Mouse (Mus musculus) Patski (cell line): ENCODE data around the gene Vmn1r40. TPM values are rescaled to one million over a fixed set of nuclear protein-coding genes. Genes with fewer than 3 reads are reported as not detected.

Experiments used
- ATAC-seq: fragments of 100-300 bp; one replicate; pipeline ENCODE4 v1.8.0; 2021
- CTCF ChIA-PET: fragments of 350-600 bp; sonication (Branson Sonifier 250); formaldehyde crosslinking; loops from one replicate; lab custom pipeline; 2022; ENCODE audit warnings: inconsistent platforms; lab: Charles Lee
- POLR2A ChIA-PET: fragments of 350-600 bp; sonication (Branson Sonifier 250); formaldehyde crosslinking; loops from one replicate; lab custom pipeline; 2022; ENCODE audit warnings: antibody characterized with exemption, inconsistent platforms; lab: Charles Lee
- DNase-seq: peaks from one replicate; pipeline ENCODE4 v3.0.0-alpha.2; 2011; ENCODE audit warnings: low read depth, low spot score
- H3K27me3 ChIP-seq: fragments of 371-371 bp; one replicate; pipeline ENCODE4 v1.5.1; 2021
- CTCF ChIP-seq: fragments of 100-300 bp; IDR thresholded peaks from one replicate; pipeline ENCODE4 v1.5.1; 2021
- in situ Hi-C: fragments of 300-500 bp; cut with MboI; formaldehyde crosslinking; loops from 3 replicates; pipeline ENCODE4 v1.11.1; 2018; ENCODE audit warnings: low pct_unique_long_range_greater_than_20kb, mixed read lengths
- polyA plus RNA-seq: library from polyadenylated mRNA; unstranded; gene quantifications from one replicate; pipeline ENCODE4 v1.2.3, GENCODE M21; 2021

Gene Vmn1r40
- polyA plus RNA-seq, result 0.14 TPM

DNA sequence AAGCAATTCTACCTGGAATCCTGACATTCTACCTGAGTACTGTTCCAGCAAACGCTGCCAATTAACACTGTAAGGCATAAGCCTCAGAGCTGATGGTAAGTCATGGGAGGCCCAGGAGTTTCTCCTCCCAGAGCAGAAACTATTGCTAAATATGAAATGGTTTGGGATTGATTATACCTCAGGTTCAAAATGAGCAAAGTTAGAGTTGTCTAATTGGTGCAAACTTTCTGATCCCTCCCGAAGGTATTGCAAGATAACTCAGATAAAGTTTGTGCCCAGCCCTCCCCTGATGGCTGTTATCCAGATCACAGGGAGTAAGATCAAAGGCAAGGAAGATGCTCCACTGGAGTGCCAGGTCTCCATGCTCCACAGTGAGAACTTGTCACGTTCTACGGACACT lies at the start of gene Vmn1r40:
Gene Vmn1r40 (plus strand): TSS at position 301 of the 400 bp plus-strand sequence.
- DNase-seq (no peak), ATAC-seq (no peak)
- in situ Hi-C loops, result loop anchor here (10.0 kb wide), 1 partner anchor 268 kb away; no protein-coding TSS in a partner anchor
- H3K27me3 ChIP-seq, result no peaks in the 10 kb centered on the region
- no peak for TF ChIP-seq CTCF
- ChIA-PET POLR2A (no interaction called here), CTCF (interaction anchor here (1.1 kb wide), 1 partner anchor 620 kb away, joined by 3 read pairs; no protein-coding TSS in a partner anchor)

DNA sequence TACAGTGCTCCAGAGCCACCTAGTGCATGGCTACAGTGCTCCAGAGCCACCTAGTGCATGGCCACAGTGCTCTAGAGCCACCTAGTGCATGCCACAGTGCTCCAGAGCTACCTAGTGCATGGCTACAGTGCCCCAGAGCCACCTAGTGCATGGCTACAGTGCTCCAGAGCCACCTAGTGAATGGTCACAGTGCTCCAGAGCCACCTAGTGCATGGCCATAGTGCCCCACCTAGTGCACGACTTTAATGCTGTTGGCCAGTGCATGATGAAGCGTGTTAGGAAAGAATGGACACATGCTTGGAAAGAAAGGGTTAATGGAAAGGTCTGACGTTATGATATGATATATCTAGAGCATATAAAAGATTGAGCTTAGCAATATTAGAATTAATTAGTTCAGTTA lies 49.0 kb upstream of the Vmn1r40 start:
- POLR2A ChIA-PET, result no interaction called here
- in situ Hi-C loops, result no loop called here
- no peak for TF ChIP-seq CTCF
- ATAC-seq (no peak), DNase-seq (no peak)
- H3K27me3 ChIP-seq, result no peaks in the 10 kb centered on the region
- CTCF ChIA-PET, result interaction anchor here (0.8 to 2.7 kb wide), 4 partner anchors 9 to 50 kb away, joined by 3 to 9 read pairs (median 6); partner anchors contain the start of gene Txnrd3

DNA sequence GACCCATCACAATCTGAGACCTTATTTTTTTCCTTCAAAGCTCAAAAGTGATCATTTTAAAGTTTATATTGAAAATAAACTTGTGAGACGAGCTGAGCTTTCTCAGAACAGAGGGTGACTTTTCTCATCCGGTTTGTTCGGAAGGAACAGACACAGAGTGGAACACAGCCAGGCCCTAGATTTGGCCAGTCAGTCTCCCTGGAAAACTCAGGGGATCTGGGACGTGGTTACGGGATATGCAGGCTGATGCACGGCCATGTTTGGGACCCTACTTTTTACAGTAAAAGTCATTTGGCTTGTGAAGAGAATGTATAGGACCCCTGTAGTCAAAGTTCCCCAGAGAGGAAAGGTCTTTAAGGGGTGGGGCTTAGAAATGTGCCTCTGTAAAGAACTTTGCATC lies 48.4 kb upstream of the Vmn1r40 start:
- ChIA-PET CTCF (interaction anchor here (0.8 to 2.7 kb wide), 4 partner anchors 10 to 50 kb away, joined by 3 to 9 read pairs (median 6); partner anchors contain the start of gene Txnrd3), POLR2A (interaction anchor here (0.6 kb wide), 1 partner anchor 44 kb away, joined by 6 read pairs; no protein-coding TSS in a partner anchor)
- DNase-seq (no peak), ATAC-seq (no peak)
- no peaks in the 10 kb centered on the region for H3K27me3 ChIP-seq
- in situ Hi-C loops, result no loop called here
- no peak for TF ChIP-seq CTCF

DNA sequence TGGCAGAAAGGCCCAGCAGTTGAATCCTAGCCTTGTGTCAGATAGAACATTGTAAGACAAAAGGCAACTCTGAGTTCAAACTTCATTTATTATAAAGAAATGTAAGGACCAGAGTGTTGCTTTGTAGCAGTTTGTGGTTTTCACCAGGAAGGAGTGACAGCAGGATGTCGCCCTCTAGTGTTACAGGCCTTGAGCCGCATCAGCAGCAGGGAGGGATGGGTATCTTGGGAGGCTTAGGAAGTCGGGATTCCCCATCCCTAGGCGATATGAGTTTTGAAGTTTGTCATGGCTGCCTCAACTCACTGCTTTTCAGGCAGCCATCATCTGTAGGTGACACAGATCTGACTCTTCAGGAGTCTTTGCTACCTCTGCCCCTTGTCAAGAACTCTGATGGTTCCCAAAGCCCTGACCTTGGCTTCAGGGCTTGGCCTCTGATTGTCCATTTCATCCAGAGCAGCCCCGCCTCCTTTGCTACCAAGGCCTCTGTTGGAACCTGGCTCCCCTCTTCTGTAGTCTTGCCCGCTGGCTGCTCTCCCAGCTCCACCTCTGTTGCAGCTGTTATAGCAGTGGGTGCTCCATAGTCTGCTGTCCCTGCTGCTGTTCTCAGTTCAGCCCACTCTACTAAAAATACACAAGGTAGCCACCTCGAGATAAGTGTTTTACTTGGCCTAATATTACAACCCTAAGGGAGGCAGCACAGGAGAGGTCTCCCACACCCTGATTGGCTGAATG lies 47.5 kb upstream of the Vmn1r40 start:
- no peak for ATAC-seq
- H3K27me3 ChIP-seq, result no peaks in the 10 kb centered on the region

DNA sequence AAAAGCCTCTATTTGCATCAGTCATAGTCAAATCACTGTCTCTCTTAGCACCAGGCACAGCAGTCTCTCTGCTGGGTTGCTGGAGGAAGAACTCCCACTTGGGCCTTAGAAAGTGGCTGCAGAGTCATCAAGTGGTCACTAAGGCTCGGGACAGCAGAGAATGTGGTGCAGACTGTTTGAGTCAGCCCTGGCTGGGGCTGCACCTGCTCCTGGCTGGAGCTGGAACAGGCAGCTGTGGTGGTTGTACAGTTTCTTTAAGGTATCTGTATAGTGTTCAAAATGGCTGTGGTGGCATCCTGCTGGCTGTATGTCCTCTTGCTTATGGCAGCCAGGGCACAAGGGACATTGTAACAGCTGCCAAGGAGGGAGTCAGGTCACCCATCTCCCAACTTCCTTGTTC lies 46.9 kb upstream of the Vmn1r40 start:
- DNase-seq, result no peak
- ATAC-seq, result no peak

More for the DNA sequence above, 47.5 kb upstream of the Vmn1r40 start:
- no peak for DNase-seq
- ChIA-PET POLR2A (interaction anchor here (0.6 kb wide), 1 partner anchor 45 kb away, joined by 6 read pairs; no protein-coding TSS in a partner anchor), CTCF (interaction anchor here (2.1 to 2.7 kb wide), 2 partner anchors 16 to 28 kb away, joined by 8 to 9 read pairs; partner anchors contain the start of gene Txnrd3)
- TF ChIP-seq CTCF, result peak; percentile 88
- in situ Hi-C loops, result no loop called here

DNA sequence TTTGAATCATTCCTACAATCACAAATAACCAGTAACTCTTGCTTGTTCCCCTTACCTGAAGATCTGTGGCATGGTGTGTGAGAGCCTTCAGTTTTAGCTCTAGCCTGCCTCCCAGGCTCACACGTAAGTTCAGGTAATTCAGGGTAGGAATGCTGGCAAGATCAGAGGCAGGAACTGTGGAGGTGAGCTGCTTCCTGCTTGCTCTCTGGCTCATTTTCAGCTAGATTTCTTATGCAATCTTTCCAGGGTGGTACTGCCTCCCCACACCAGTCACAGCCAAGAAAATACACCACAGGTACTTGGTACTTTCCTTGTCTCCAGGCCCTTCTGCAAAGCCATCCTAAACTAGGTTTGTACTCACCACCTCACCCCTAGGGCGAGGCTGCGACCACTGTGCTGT lies 44.8 kb upstream of the Vmn1r40 start:
- in situ Hi-C loops, result no loop called here
- DNase-seq, result no peak
- no peak for ATAC-seq
- no peak for TF ChIP-seq CTCF
- H3K27me3 ChIP-seq, result no peaks in the 10 kb centered on the region
- ChIA-PET POLR2A (interaction anchor here (0.6 kb wide), 1 partner anchor 724 kb away, joined by 4 read pairs; no protein-coding TSS in a partner anchor), CTCF (interaction anchor here (0.9 to 1.2 kb wide), 3 partner anchors 8 to 30 kb away, joined by 3 read pairs; no protein-coding TSS in a partner anchor)

More for the DNA sequence above, 46.9 kb upstream of the Vmn1r40 start:
- POLR2A ChIA-PET, result no interaction called here
- no peak for TF ChIP-seq CTCF
- H3K27me3 ChIP-seq, result no peaks in the 10 kb centered on the region
- in situ Hi-C loops, result no loop called here
- CTCF ChIA-PET, result no interaction called here

DNA sequence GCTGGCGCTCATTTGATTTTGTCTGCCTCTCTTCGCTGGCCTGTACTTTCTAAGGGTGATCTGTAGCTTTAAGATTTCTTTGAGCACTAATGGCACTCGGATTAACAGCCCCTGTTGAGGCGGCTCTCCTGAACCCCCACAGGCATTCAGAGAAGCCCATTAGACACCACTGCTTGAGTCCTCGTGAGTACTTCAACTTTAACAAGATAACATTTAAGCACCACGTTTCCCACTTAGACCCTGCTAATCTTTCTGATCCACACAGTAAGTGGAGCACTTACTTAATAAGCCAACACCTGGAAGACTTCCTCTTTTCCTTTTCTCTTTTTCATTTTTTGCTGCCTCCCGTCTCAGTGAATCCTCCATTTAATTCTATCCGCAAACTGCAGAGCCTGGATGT lies 42.2 kb upstream of the Vmn1r40 start:
- CTCF ChIA-PET, result no interaction called here
- DNase-seq (no peak), ATAC-seq (no peak)
- in situ Hi-C loops, result no loop called here
- TF ChIP-seq CTCF, result no peak
- POLR2A ChIA-PET, result no interaction called here
- no peaks in the 10 kb centered on the region for H3K27me3 ChIP-seq

DNA sequence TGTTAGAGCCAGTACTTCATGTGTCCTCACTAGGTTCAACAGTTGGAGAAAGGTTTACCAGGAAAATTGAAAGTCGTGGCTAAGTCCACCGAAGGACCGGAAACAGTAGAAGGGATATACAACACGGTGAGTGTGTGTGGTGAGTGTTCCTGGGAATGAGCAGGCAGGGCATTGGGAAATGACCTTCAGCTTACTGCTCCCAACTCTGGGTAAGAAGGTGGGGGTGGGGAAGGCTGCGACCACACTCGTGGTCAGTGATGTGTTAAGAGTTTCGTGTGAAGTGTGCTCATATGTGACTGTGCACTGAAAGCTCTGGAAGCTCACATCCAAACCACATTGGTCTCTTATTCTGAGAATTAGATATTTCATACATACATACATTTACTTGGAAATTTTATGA lies 41.7 kb upstream of the Vmn1r40 start:
- POLR2A ChIA-PET, result no interaction called here
- TF ChIP-seq CTCF, result no peak
- ATAC-seq (no peak), DNase-seq (no peak)
- H3K27me3 ChIP-seq, result no peaks in the 10 kb centered on the region
- CTCF ChIA-PET, result no interaction called here
- in situ Hi-C loops, result no loop called here

DNA sequence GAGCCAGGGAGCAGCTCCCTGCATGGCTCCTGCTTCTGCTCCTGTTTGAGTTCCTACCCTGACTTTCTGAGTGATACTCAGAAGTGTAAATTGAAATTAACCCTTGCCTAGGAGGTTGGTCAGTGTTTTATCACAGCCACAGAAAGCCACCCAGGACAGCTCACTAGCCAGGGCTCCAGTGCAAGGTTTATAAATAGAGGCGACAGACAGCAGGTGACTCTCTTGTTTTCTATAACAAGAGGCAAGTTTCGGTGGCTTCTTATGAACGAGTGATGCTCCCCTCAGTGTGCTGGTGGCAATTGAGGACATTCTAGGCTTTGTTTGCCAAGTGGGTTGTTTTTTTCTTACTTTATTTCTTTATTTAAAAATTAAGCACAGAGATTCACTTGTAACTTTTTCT lies 40.4 kb upstream of the Vmn1r40 start:
- POLR2A ChIA-PET, result no interaction called here
- no peak for DNase-seq
- TF ChIP-seq CTCF, result no peak
- H3K27me3 ChIP-seq, result no peaks in the 10 kb centered on the region
- CTCF ChIA-PET, result interaction anchor here (1.3 kb wide), 2 partner anchors 10 to 12 kb away, joined by 3 read pairs; no protein-coding TSS in a partner anchor
- in situ Hi-C loops, result no loop called here
- no peak for ATAC-seq

DNA sequence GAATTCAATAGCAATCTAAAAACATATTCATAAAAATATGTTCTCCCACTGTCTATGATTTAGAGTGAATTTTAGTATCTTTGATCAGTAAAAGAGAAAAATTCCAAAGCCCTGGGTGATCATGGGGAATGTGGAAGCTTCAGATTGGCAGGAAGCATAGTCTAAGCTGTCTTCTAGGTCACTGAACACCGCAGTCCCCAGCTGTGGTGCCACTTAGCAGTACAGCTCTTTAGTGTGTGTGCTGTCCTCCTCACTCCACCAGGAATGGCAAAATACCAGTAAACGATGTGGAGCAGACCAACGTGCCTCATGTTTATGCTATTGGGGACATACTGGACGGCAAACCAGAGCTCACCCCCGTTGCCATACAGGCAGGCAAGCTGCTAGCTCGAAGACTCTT lies 37.8 kb upstream of the Vmn1r40 start:
- H3K27me3 ChIP-seq, result no peaks in the 10 kb centered on the region
- DNase-seq (no peak), ATAC-seq (no peak)
- ChIA-PET CTCF (interaction anchor here (1.0 to 1.7 kb wide), 2 partner anchors 9 to 10 kb away, joined by 3 to 6 read pairs; no protein-coding TSS in a partner anchor), POLR2A (interaction anchor here (0.7 kb wide), 1 partner anchor 20 kb away, joined by 4 read pairs; no protein-coding TSS in a partner anchor)
- no peak for TF ChIP-seq CTCF
- in situ Hi-C loops, result no loop called here

DNA sequence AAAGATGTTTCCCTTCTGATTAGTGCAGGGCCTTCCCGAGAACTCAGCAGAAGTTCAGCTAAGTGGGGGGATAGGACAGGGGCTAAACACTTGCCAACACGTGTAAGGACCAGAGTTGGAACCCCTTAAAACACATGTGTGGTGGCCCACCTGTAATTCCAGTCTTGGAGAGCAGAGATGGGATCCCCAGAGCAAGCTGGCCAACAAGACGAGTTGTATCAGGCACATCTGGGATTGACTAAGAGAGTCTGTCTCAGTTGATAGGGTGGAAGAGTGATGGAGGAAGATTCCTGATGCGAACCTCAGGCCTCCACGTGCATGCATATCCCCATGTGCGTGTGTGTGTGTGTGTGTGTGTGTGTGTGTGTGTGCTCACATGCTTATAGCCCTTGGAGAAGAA lies 35.9 kb upstream of the Vmn1r40 start:
- ChIA-PET CTCF (interaction anchor here (1.1 kb wide), 2 partner anchors 10 to 11 kb away, joined by 3 to 4 read pairs; no protein-coding TSS in a partner anchor), POLR2A (no interaction called here)
- H3K27me3 ChIP-seq, result no peaks in the 10 kb centered on the region
- no peak for ATAC-seq
- DNase-seq, result no peak
- in situ Hi-C loops, result no loop called here
- TF ChIP-seq CTCF, result no peak
